Mouse (Mus musculus): ENCODE results near the gene Ide.
"Not testable (repeated sequence)": the region's sequence is repeated elsewhere in the genome, so short reads cannot be mapped to it uniquely, and the experiment has no call there.

Gene Ide

GRCm38 (mm10) chr19:37269106-37269505 is 68.5 kb downstream of the Ide start:
- no peak for DNase-seq (ENCODE audit: extremely low spot score)

- peak; percentile 62 for DNase-seq (ENCODE audit: extremely low spot score)
Observed at GRCm38 (mm10) chr19:37265333-37266103, 72.1 kb downstream of the Ide start.

GRCm38 (mm10) chr19:37263943-37264897 is 73.4 kb downstream of the Ide start:
- DNase-seq (ENCODE audit: extremely low spot score): no peak

GRCm38 (mm10) chr19:37263566-37263942 is 74.1 kb downstream of the Ide start:
- DNase-seq (ENCODE audit: extremely low spot score): no peak

GRCm38 (mm10) chr19:37262389-37262788 is 75.3 kb downstream of the Ide start:
- DNase-seq (ENCODE audit: extremely low spot score): no peak

GRCm38 (mm10) chr19:37255321-37255720 is 82.3 kb downstream of the Ide start:
- no peak for DNase-seq (ENCODE audit: extremely low spot score)

- DNase-seq (ENCODE audit: extremely low spot score): no peak
Observed at GRCm38 (mm10) chr19:37252104-37252503, 85.5 kb downstream of the Ide start.

GRCm38 (mm10) chr19:37248199-37248598 is 89.5 kb downstream of the Ide start:
- DNase-seq (ENCODE audit: extremely low spot score): no peak

GRCm38 (mm10) chr19:37246859-37247258 is 90.8 kb downstream of the Ide start:
- no peak for DNase-seq (ENCODE audit: extremely low spot score)

GRCm38 (mm10) chr19:37242707-37243106 is 94.9 kb downstream of the Ide start:
- DNase-seq (ENCODE audit: extremely low spot score): no peak

- no peak for DNase-seq (ENCODE audit: extremely low spot score)
Observed at GRCm38 (mm10) chr19:37241201-37241600, 96.5 kb downstream of the Ide start.

- peak; percentile 21 for DNase-seq (ENCODE audit: extremely low spot score)
Observed at GRCm38 (mm10) chr19:37239096-37239495, 98.6 kb downstream of the Ide start.

- no peak for DNase-seq (ENCODE audit: extremely low spot score)
Observed at GRCm38 (mm10) chr19:37238651-37239050, 99.0 kb downstream of the Ide start.

GRCm38 (mm10) chr19:37237712-37238437 is 99.8 kb downstream of the Ide start:
- DNase-seq (ENCODE audit: extremely low spot score): peak; percentile 17

- DNase-seq (ENCODE audit: extremely low spot score): no peak
Observed at GRCm38 (mm10) chr19:37237306-37237705, 100.3 kb downstream of the Ide start.

GRCm38 (mm10) chr19:37235818-37236217 is 101.8 kb downstream of the Ide start:
- no peak for DNase-seq (ENCODE audit: extremely low spot score)

GRCm38 (mm10) chr19:37233561-37234539 is 103.8 kb downstream of the Ide start:
- DNase-seq (ENCODE audit: extremely low spot score): peak; percentile 47

GRCm38 (mm10) chr19:37232598-37232997 is 105.1 kb downstream of the Ide start:
- DNase-seq (ENCODE audit: extremely low spot score): not testable (repeated sequence)

- no peak for DNase-seq (ENCODE audit: extremely low spot score)
Observed at GRCm38 (mm10) chr19:37225197-37225862, 112.3 kb downstream of the Ide start.

Data from embryo, embryonic 9.5 days (tissue).